Mouse (Mus musculus): ENCODE measurements around the gene Prrxl1. TPM values are rescaled to one million over a fixed set of nuclear protein-coding genes. Genes with fewer than 3 reads are reported as not detected.

Gene Prrxl1
- total RNA-seq (2023): not detected

GRCm38 (mm10) chr14:32599290-32600041, at the start of gene Prrxl1:
Gene Prrxl1 (plus strand): TSS chr14:32599407.

GRCm38 (mm10) chr14:32685124-32685826, 86.1 kb downstream of the Prrxl1 start, which contains the start of gene 3425401B19Rik:
Gene 3425401B19Rik (minus strand): TSS chr14:32685293.

Other genes with a start within 250 kb of the Prrxl1 start
- not detected for gene 1700024G13Rik, start 211.0 kb upstream of the Prrxl1 start, total RNA-seq (2023)
- not detected for gene Slc18a3, start 134.6 kb upstream of the Prrxl1 start, total RNA-seq (2023)
- gene Chat, start 133.4 kb upstream of the Prrxl1 start, total RNA-seq (2023): not detected
- 10 to 100 TPM; 15.8 to 18.0 TPM for gene Ercc6, start 85.9 kb upstream of the Prrxl1 start, total RNA-seq (2023)
- not detected for gene 3425401B19Rik, start 85.9 kb downstream of the Prrxl1 start, total RNA-seq (2023)
- gene Tmem273, start 186.6 kb downstream of the Prrxl1 start, total RNA-seq (2023): 10 to 100 TPM in 1 of 2 experiments, 1 to 10 TPM in 1; 8.5 to 11.5 TPM
- gene Fam170b, start 234.6 kb downstream of the Prrxl1 start, total RNA-seq (2023): not detected

All from monocyte, adult 59 days (primary cell).